Mouse (Mus musculus) G1E (cell line): Measurements from ENCODE around the gene Rnf216.

ENCODE experiments used
- CTCF ChIP-seq: IDR thresholded peaks from 2 replicates; pipeline ENCODE4 v1.5.1; 2012; ENCODE audit warnings: low read depth, low read length, inconsistent platforms, mixed read lengths
- GATA1 ChIP-seq: IDR thresholded peaks from 2 replicates; pipeline ENCODE4 v1.6.1; 2012; ENCODE audit warnings: borderline replicate concordance, low read length, inconsistent platforms, mixed read lengths
- GATA2 ChIP-seq: IDR thresholded peaks from 2 replicates; pipeline ENCODE4 v1.6.1; 2012; ENCODE audit warnings: low read depth, low read length, inconsistent platforms, borderline replicate concordance
- POLR2AphosphoS5 ChIP-seq: IDR thresholded peaks from 2 replicates; pipeline ENCODE4 v1.6.1; 2012; ENCODE audit warnings: low read depth, low read length, inconsistent platforms; ENCODE audit not compliant: insufficient replicate concordance
- TAL1 ChIP-seq: conservative IDR thresholded peaks from 2 replicates; pipeline ENCODE4 v1.6.1; 2012; ENCODE audit warnings: low read depth, low read length, inconsistent platforms, mixed read lengths

DNA sequence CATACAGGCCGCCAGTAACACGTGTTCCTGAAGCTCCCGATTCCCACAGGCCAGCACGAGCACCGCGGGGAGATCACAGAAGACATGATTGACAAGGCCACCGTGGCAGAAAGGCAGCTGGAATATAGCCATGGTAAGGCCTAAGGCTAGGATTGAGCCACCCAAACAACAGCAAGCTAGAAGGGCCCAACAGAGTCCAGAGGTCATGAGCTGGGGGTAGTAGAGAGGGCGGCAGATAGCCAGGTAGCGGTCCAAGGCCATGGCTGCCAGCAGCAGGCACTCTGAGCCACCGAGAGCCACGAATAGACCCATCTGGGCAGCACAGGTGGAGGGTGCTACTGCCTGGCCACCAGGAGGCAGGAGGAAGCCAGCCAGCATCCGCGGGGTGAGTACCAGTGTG lies 24.8 kb upstream of the Rnf216 start:
- TF ChIP-seq CTCF (no peak), POLR2AphosphoS5 (no peak), TAL1 (no peak), GATA1 (no peak), GATA2 (no peak)
